Mouse (Mus musculus) lung, postnatal 0 days (tissue): ENCODE results near the gene 1700016K19Rik. TPM values are rescaled to one million over a fixed set of nuclear protein-coding genes. Genes with fewer than 3 reads are reported as not detected.

ENCODE experiments used
- ATAC-seq: fragments of 200-750 bp; cut with Nextera tagmentation; 2 replicates; pipeline ENCODE4 v1.8.0; 2017; ENCODE audit warnings: moderate library complexity
- DNase-seq: peaks from one replicate; pipeline ENCODE4 v3.0.0-alpha.2; 2016; ENCODE audit warnings: low spot score
- H3K27ac ChIP-seq: fragments of 300-500 bp; sonication (generic); 2 replicates; pipeline ENCODE4 v1.5.1; 2014; ENCODE audit warnings: antibody characterized with exemption, mild to moderate bottlenecking, low read length, mixed read lengths
- H3K27me3 ChIP-seq: fragments of 300-500 bp; sonication (generic); replicated peaks from 2 replicates; pipeline ENCODE4 v1.6.1; 2014; ENCODE audit warnings: low read length, mixed read lengths; ENCODE audit not compliant: insufficient read depth
- H3K36me3 ChIP-seq: fragments of 300-500 bp; sonication (generic); 2 replicates; pipeline ENCODE4 v1.6.1; 2014; ENCODE audit warnings: low read length, mixed read lengths; ENCODE audit not compliant: insufficient read depth
- H3K4me1 ChIP-seq: fragments of 300-500 bp; sonication (generic); 2 replicates; pipeline ENCODE4 v1.6.1; 2014; ENCODE audit warnings: antibody characterized with exemption, low read depth, low read length, mixed read lengths; ENCODE audit not compliant: insufficient read depth
- H3K4me2 ChIP-seq: fragments of 300-500 bp; sonication (generic); replicated peaks from 2 replicates; pipeline ENCODE4 v1.6.1; 2014; ENCODE audit warnings: low read depth, mild to moderate bottlenecking, low read length, moderate library complexity, mixed read lengths
- H3K4me3 ChIP-seq: fragments of 300-500 bp; sonication (generic); 2 replicates; pipeline ENCODE4 v1.5.1; 2014; ENCODE audit warnings: low read depth, low read length
- H3K9ac ChIP-seq: fragments of 300-500 bp; sonication (generic); replicated peaks from 2 replicates; pipeline ENCODE4 v1.6.1; 2014; ENCODE audit warnings: low read depth, mild to moderate bottlenecking
- H3K9me3 ChIP-seq: fragments of 300-500 bp; sonication (generic); 2 replicates; pipeline ENCODE4 v1.6.1; 2016; ENCODE audit warnings: low read length, mixed read lengths
- CTCF ChIP-seq: IDR thresholded peaks from 2 replicates; pipeline ENCODE4 v1.5.1; 2016; ENCODE audit warnings: antibody characterized with exemption, mild to moderate bottlenecking
- EP300 ChIP-seq: IDR thresholded peaks from 2 replicates; pipeline ENCODE4 v1.6.1; 2016; ENCODE audit warnings: antibody characterized with exemption, mild to moderate bottlenecking, control low read depth
- WGBS: fragments of 180-500 bp; shearing (Covaris S2); extraction: QIAGEN DNeasy Blood & Tissue Kit; methylation state at CpG from one replicate; pipeline ENCODE4 v1.1.7; 2014; 5-methylcytosine and 5-hydroxymethylcytosine counted together
- polyA plus RNA-seq: library from polyadenylated mRNA; unstranded; fragments of >200 nt; fragmentation: Nextera tagmentation; extraction: Ambion mirVana; gene quantifications from 2 replicates; pipeline ENCODE4 v1.2.1, GENCODE M21; 2015

1700016K19Rik gene
- polyA plus RNA-seq, 1 experiment from 2014 or later, result 15.5 TPM

- WGBS, result 84% methylated on average over 5 of the region's 5 CpGs
- H3K4me2 ChIP-seq, result no peak overlapping the region
These were observed 52.8 kb downstream of the 1700016K19Rik start for GRCm38 (mm10) chr11:76052496-76052895.

More at GRCm38 (mm10) chr11:76052496-76052895, 52.8 kb downstream of the 1700016K19Rik start:
- Histone ChIP-seq H3K4me1 (no peaks in the 10 kb centered on the region), H3K9ac (no peak overlapping the region), H3K27me3 (no peaks in the 10 kb centered on the region), H3K36me3 (no peaks in the 10 kb centered on the region), H3K27ac (no peak overlapping the region), H3K4me3 (no peak overlapping the region), H3K9me3 (no peaks in the 10 kb centered on the region)
- no peak for DNase-seq
- TF ChIP-seq EP300, result no peak
- TF ChIP-seq CTCF, result no peak
- no peak for ATAC-seq

Other genes with a start within 250 kb of the 1700016K19Rik start
- gene Doc2b, start 203.9 kb upstream of the 1700016K19Rik start, polyA plus RNA-seq, result 0.06 and 0.10 TPM in 2 replicates
- gene Rph3al, start 61.5 kb upstream of the 1700016K19Rik start, polyA plus RNA-seq, result 10.7 and 11.0 TPM in 2 replicates
- 54.3 and 54.4 TPM in 2 replicates for gene Rflnb, start 27.9 kb downstream of the 1700016K19Rik start, polyA plus RNA-seq
- 28.5 and 29.7 TPM in 2 replicates for gene Vps53, start 179.7 kb downstream of the 1700016K19Rik start, polyA plus RNA-seq
- 27.0 and 33.8 TPM in 2 replicates for gene Fam57a, start 179.8 kb downstream of the 1700016K19Rik start, polyA plus RNA-seq
- gene Dbil5, start 217.7 kb downstream of the 1700016K19Rik start, polyA plus RNA-seq, result 0.77 and 0.87 TPM in 2 replicates
- 8.8 and 13.8 TPM in 2 replicates for gene Gemin4, start 217.8 kb downstream of the 1700016K19Rik start, polyA plus RNA-seq
- gene Mrm3, start 243.8 kb downstream of the 1700016K19Rik start, polyA plus RNA-seq, result 7.7 and 8.0 TPM in 2 replicates
- 85.9 and 99.6 TPM in 2 replicates for gene Glod4, start 243.8 kb downstream of the 1700016K19Rik start, polyA plus RNA-seq